Mouse (Mus musculus) layer of hippocampus, adult 8-10 months (tissue): ENCODE data around the gene Dctpp1. TPM values are rescaled to one million over a fixed set of nuclear protein-coding genes. Genes with fewer than 3 reads are reported as not detected.

Source experiments
- DNase-seq, 2 experiments: peaks; one replicate each; pipeline ENCODE4 v3.0.0; 2022; ENCODE audit warnings: low spot score in 2 of 2
- total RNA-seq, 4 experiments: library from RNA; stranded (reverse); gene quantifications; 2 replicates each; pipeline ENCODE4 v1.2.4; 2022

Gene Dctpp1
- total RNA-seq = 10 to 100 TPM; 16.8 to 21.7 (median 19.5) TPM

DNA sequence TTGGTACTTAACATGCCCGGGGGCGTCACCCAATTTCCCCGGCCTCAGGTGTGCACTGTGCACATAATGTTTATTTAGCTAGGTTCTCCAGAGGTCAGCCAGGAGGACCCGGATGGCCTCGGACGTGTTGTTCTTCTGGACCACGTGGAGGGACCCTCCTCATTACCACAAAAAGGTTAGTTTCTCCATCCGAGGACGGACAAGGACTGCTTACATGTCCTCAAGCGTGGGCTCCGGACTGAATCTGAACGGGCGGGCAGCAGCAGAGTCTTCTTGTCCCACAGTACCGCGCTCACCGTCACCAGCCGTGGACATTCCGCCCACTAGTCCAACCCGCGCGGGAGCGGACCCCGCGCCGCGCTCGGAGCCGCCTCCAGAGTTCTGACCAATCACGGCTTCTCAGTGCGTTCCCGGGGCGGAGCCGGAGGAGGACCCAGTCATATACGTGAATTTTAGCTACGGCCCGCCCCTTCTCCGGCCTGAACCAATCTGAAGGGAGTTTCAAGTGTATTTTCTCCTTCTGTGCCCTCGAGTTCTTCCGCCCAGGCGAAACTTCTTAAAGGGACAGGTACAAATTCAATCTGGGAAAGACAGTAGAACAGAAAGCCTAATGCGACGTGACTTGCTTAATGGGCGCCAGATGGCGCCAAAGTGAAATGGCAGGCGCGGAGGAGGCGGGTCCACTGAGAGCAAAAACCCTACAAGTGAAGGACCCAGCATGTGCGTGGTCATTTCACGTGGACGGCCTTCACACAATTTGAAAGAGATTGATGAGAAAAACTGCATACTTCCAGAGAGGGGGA is at the start of gene Dctpp1:
Dctpp1 (minus strand) TSS at position 401 of the 803 bp plus-strand sequence.
- peak; percentile 99 for DNase-seq

- DNase-seq = no peak
Measured at GRCm38 (mm10) chr7:127309951-127310350, 49.4 kb upstream of the Dctpp1 start.

DNA sequence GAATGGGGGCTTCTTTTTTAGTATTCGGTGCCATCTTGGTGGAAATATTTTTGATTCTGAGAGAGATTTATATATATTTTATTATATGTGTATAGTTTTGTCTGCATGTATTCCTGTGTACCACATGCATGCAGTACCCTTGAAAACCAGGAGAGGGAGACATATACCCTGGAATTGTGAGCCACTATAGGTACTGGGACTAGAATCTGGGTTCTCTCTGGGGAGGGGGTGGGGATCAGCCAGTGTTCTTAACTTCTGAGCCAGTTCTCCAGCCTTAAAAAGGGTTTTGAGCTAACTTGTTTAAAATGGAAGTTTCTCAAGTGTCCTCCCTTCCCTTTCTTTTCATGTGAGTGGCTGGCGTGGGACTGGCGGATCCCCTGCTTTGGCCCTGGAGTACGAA is 48.4 kb upstream of the Dctpp1 start:
- peak; percentile 32 to 44 for DNase-seq

DNA sequence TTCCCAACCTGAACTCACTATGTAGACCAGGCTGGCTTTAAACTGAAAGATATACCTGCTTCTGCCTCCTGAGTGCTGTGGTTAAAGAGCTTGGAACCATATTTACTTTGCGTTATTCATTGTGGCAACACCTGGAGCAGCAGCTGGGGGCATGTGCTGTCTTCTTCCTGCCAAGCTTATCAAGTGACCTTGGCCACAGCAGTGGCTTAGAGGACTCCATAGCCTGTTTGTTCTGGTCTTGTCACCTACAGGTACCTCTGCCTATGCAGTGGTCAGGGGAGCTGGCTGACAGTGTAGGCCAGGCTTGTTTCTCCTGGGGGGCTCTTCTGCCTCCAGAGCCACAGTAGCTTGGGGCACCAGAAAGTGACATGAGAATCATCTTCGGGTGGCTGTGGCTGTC is 47.9 kb upstream of the Dctpp1 start:
- no peak for DNase-seq

DNA sequence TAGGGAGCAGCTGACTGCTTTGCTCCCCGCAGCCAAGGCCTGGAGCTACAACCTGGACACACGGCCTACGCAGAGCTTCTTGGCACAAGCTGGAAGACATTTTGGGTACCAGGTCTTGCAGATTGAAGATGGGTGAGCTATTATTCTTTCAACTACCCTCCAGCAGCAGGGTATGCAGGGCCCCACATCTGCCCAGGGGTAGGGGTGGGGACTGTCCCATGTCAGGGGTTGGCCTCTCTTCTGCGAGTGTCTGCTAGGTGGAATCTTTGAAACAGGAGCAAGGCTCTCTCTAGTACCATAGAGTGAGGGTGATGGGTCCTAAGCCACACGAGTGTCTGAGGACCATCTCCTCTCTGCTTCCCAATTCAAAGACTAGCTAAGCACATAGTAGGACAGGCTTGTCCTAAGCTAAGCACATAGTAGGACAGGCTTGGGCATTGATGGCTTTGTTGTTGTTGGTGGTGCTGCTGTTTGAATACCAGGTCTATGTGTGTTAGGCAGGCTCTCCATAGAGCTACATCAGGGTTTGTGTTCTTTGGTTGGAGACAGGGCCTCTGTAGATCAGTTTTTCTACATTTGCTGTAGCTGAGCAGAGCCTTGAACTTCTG is 37.2 kb upstream of the Dctpp1 start:
- no peak for DNase-seq

- no peak for DNase-seq
Measured at GRCm38 (mm10) chr7:127296786-127297555, 36.5 kb upstream of the Dctpp1 start.

- no peak for DNase-seq
Measured at GRCm38 (mm10) chr7:127296098-127296497, 35.6 kb upstream of the Dctpp1 start, which contains the start of gene Itgal. Gene Itgal (plus strand): TSS chr7:127296260.

DNA sequence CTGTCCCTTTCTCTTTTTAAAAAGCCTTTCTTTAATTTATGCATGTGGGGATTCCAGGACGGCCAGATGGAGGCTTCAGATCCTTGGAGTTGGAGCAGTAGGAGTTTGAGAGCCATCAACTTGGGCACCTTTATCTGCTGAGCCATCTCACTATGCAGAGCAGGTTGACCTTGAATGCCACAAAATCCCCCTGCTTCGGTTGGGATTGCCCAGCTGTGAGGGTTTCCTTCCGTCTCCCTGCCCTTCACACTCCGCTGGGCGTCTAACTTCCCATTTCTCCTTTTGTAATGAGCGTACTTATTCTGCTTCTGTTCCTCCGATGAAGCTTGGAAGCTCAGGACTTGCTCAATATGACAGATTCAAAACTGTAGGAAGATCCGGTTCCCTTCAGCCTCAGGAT is 29.6 kb upstream of the Dctpp1 start:
- DNase-seq = no peak

DNA sequence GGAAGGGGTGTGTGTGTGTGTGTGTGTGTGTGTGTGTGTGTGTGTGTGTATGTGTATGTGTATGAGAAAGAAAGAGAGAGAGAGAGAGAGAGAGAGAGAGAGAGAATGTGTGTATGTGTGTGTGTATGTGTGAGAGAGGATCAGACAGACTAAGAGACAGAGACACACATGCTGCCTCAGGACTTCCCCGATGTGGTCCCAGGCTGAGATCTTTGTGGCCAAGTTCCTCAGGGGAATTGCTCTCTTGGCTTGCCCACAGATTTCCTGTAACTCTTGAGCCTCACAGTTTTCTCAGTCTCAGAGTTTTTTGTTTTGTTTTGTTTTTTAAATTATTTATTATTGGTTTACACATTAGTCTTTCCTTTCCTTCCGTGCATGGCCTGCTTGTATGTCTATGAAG is 28.8 kb upstream of the Dctpp1 start:
- DNase-seq = no peak

- no peak for DNase-seq
Measured at GRCm38 (mm10) chr7:127287940-127288339, 27.4 kb upstream of the Dctpp1 start.

GRCm38 (mm10) chr7:127285154-127285553 is 24.6 kb upstream of the Dctpp1 start:
- DNase-seq = no peak

GRCm38 (mm10) chr7:127282190-127282589 is 21.7 kb upstream of the Dctpp1 start:
- no peak for DNase-seq

DNA sequence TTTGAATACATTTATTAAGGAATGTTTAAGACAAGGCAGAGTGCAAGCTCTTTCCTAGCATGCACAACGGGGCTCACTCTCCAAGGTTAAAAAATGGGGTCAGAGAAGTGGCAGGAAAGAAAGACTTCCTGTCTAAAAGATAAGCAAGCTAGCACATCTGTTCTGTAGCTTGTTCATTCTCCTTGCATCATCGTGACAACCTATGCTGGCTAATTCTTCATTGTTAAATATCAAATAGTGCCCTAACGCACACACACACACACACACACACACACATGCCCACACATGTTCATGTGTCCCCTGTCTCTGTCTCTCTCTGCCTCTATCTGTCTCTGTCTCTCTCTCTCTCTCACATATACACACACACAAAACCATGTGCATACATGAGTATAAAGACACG is 20.6 kb upstream of the Dctpp1 start:
- DNase-seq = no peak

- DNase-seq = no peak
Measured at GRCm38 (mm10) chr7:127280092-127280491, 19.6 kb upstream of the Dctpp1 start.

- no peak for DNase-seq
Measured at GRCm38 (mm10) chr7:127278311-127278710, 17.8 kb upstream of the Dctpp1 start.

GRCm38 (mm10) chr7:127276519-127276961 is 16.0 kb upstream of the Dctpp1 start:
- DNase-seq = no peak

GRCm38 (mm10) chr7:127273925-127274789 is 13.6 kb upstream of the Dctpp1 start, which contains the start of gene Sephs2:
Gene Sephs2 (minus strand): TSS chr7:127274055.
- peak; percentile 91 to 98 for DNase-seq

DNA sequence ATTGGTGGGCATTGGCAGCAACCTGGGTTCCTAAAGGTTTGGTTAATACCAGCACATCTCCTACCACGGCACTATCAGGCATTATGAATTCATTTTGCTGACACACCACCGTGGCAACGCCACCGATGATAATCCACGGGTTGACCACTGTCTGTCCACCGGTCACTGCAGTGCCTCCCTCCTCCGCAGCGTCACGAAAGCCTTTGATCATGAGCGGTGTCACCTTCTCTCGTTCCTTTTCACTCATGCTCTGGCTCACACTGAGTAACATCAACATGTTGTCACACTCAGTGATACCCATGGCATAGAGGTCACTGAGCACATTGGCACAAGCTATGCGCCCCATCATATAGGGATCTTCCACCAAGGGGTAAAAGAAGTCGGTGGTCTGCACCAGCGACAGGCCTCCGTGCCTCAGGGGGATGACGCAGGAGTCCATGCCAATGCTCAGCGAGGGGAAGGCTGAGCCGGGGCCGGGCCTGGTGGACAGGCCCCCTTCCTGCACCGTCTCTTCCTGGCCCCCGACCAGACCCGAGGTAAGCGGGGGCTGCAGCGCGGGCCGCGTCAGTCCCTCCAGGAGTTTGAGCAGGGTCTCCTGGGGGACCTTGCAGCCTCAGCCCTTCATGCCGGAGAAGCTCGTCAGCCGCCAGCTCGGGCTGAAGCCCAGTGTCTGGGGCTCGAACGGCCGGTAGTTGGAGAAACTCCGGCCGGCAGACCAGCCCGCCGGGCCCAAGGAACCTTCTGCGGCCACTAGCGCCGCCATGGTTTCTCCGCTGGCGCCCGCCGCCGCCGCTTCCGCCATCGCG is 12.8 kb upstream of the Dctpp1 start:
- DNase-seq = no peak

- no peak for DNase-seq
Measured at GRCm38 (mm10) chr7:127272566-127272965, 12.1 kb upstream of the Dctpp1 start.

DNA sequence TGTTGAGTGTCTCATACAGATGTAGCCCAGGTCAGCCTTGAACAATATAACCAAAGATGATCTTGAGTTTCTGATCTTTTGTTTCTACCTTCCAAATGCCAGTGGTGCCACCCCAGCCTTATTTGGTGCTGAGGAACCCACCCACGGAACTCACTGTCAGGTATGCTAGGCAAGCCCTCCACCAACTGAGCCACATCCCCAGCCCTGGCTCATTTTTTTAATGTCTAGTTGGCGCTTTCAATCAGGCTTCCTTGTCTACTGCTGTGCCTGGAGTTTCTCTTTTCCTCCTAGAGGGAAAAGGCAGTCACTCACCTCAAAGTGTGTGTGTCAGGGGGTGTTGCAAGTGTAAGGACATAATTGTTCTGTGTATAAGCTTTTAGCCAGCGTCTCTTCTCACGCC is 10.6 kb upstream of the Dctpp1 start:
- DNase-seq = no peak
